Mouse (Mus musculus) intestine, embryonic 16.5 days (tissue): ENCODE measurements around the gene St7. TPM values are rescaled to one million over a fixed set of nuclear protein-coding genes. Genes with fewer than 3 reads are reported as not detected.

ENCODE experiments used
- ATAC-seq: fragments of 200-750 bp; cut with Nextera tagmentation; 2 replicates; pipeline ENCODE4 v1.8.0; 2017; ENCODE audit warnings: moderate TSS enrichment, moderate library complexity
- H3K27ac ChIP-seq: fragments of 300-500 bp; sonication (generic); 2 replicates; pipeline ENCODE4 v1.5.1; 2014; ENCODE audit warnings: mild to moderate bottlenecking, low read length
- H3K27me3 ChIP-seq: fragments of 300-500 bp; sonication (generic); replicated peaks from 2 replicates; pipeline ENCODE4 v1.6.1; 2014; ENCODE audit warnings: low read length, control low read depth, mixed read lengths; ENCODE audit not compliant: control insufficient read depth, insufficient read depth
- H3K36me3 ChIP-seq: fragments of 300-500 bp; sonication (generic); 2 replicates; pipeline ENCODE4 v1.6.1; 2014; ENCODE audit warnings: low read length, control low read depth; ENCODE audit not compliant: control insufficient read depth, insufficient read depth
- H3K4me1 ChIP-seq: fragments of 300-500 bp; sonication (generic); 2 replicates; pipeline ENCODE4 v1.6.1; 2014; ENCODE audit warnings: low read length, control low read depth, mixed read lengths; ENCODE audit not compliant: control insufficient read depth, insufficient read depth
- H3K4me2 ChIP-seq: fragments of 300-500 bp; sonication (generic); 2 replicates; pipeline ENCODE4 v1.6.1; 2014; ENCODE audit warnings: low read depth, low read length, control low read depth
- H3K4me3 ChIP-seq: fragments of 300-500 bp; sonication (generic); 2 replicates; pipeline ENCODE4 v1.5.1; 2014; ENCODE audit warnings: mild to moderate bottlenecking, low read length
- H3K9ac ChIP-seq: fragments of 300-500 bp; sonication (generic); 2 replicates; pipeline ENCODE4 v1.6.1; 2014; ENCODE audit warnings: low read depth, low read length
- H3K9me3 ChIP-seq: fragments of 300-500 bp; sonication (generic); 2 replicates; pipeline ENCODE4 v1.6.1; 2016; ENCODE audit warnings: low read length, control low read depth; ENCODE audit not compliant: control insufficient read depth
- WGBS: fragments of 180-500 bp; shearing (Covaris S2); extraction: QIAGEN DNeasy Blood & Tissue Kit; methylation state at CpG from one replicate; pipeline ENCODE4 v1.1.7; 2014; 5-methylcytosine and 5-hydroxymethylcytosine counted together
- polyA plus RNA-seq: library from polyadenylated mRNA; unstranded; fragments of >200 nt; fragmentation: Nextera tagmentation; extraction: Ambion mirVana; gene quantifications from 2 replicates; pipeline ENCODE4 v1.2.1, GENCODE M21; 2015

Gene St7
- polyA plus RNA-seq, 1 experiment from 2014 or later = 20.5 TPM

- Histone ChIP-seq H3K9ac (no peak overlapping the region), H3K27ac (no peak overlapping the region), H3K36me3 (no peaks in the 10 kb centered on the region), H3K9me3 (no peaks in the 10 kb centered on the region), H3K4me1 (no peaks in the 10 kb centered on the region), H3K27me3 (no peaks in the 10 kb centered on the region), H3K4me2 (no peak overlapping the region), H3K4me3 (no peak overlapping the region)
- 83% methylated on average over 2 of the region's 2 CpGs for WGBS
- no peak for ATAC-seq
Observed at GRCm38 (mm10) chr6:17912825-17913224, 220.1 kb downstream of the St7 start.

- Histone ChIP-seq H3K4me1 (no peaks in the 10 kb centered on the region), H3K9me3 (no peaks in the 10 kb centered on the region), H3K27me3 (no peaks in the 10 kb centered on the region), H3K4me3 (no peak overlapping the region), H3K36me3 (no peaks in the 10 kb centered on the region), H3K9ac (no peak overlapping the region), H3K4me2 (no peak overlapping the region), H3K27ac (no peak overlapping the region)
- ATAC-seq = no peak
- WGBS = 95% methylated on average over 1 of the region's 1 CpGs
Observed at GRCm38 (mm10) chr6:17913315-17913714, 220.6 kb downstream of the St7 start.

- 79% methylated on average over 3 of the region's 3 CpGs for WGBS
- no peak for ATAC-seq
- no peak overlapping the region for H3K9ac ChIP-seq
- no peak overlapping the region for H3K4me2 ChIP-seq
- no peaks in the 10 kb centered on the region for H3K9me3 ChIP-seq
- no peaks in the 10 kb centered on the region for H3K36me3 ChIP-seq
- no peaks in the 10 kb centered on the region for H3K4me1 ChIP-seq
- no peak overlapping the region for H3K27ac ChIP-seq
- no peaks in the 10 kb centered on the region for H3K27me3 ChIP-seq
- H3K4me3 ChIP-seq = no peak overlapping the region
Observed at GRCm38 (mm10) chr6:17914300-17914699, 221.6 kb downstream of the St7 start.

- 83% methylated on average over 4 of the region's 4 CpGs for WGBS
- H3K4me2 ChIP-seq = no peak overlapping the region
- no peak for ATAC-seq
- no peaks in the 10 kb centered on the region for H3K27me3 ChIP-seq
- H3K4me3 ChIP-seq = no peak overlapping the region
- no peaks in the 10 kb centered on the region for H3K4me1 ChIP-seq
- no peaks in the 10 kb centered on the region for H3K9me3 ChIP-seq
- H3K9ac ChIP-seq = no peak overlapping the region
- H3K27ac ChIP-seq = no peak overlapping the region
- no peaks in the 10 kb centered on the region for H3K36me3 ChIP-seq
Observed at GRCm38 (mm10) chr6:17917233-17917632, 224.5 kb downstream of the St7 start.

GRCm38 (mm10) chr6:17922180-17922579, 229.4 kb downstream of the St7 start:
- WGBS = 97% methylated on average over 1 of the region's 1 CpGs
- H3K4me1 ChIP-seq = no peaks in the 10 kb centered on the region
- H3K27me3 ChIP-seq = no peaks in the 10 kb centered on the region
- no peak overlapping the region for H3K4me2 ChIP-seq
- H3K9ac ChIP-seq = no peak overlapping the region
- no peaks in the 10 kb centered on the region for H3K36me3 ChIP-seq
- H3K9me3 ChIP-seq = no peaks in the 10 kb centered on the region
- no peak for ATAC-seq
- no peak overlapping the region for H3K4me3 ChIP-seq
- H3K27ac ChIP-seq = no peak overlapping the region

- WGBS = 79% methylated on average over 3 of the region's 3 CpGs
- H3K9ac ChIP-seq = no peak overlapping the region
- H3K4me1 ChIP-seq = no peaks in the 10 kb centered on the region
- no peak for ATAC-seq
- H3K4me3 ChIP-seq = no peak overlapping the region
- no peaks in the 10 kb centered on the region for H3K27me3 ChIP-seq
- no peaks in the 10 kb centered on the region for H3K9me3 ChIP-seq
- H3K36me3 ChIP-seq = no peaks in the 10 kb centered on the region
- no peak overlapping the region for H3K4me2 ChIP-seq
- no peak overlapping the region for H3K27ac ChIP-seq
Observed at GRCm38 (mm10) chr6:17922967-17923366, 230.2 kb downstream of the St7 start.

GRCm38 (mm10) chr6:17923370-17923769, 230.6 kb downstream of the St7 start:
- Histone ChIP-seq H3K9me3 (no peaks in the 10 kb centered on the region), H3K4me2 (no peak overlapping the region), H3K27ac (no peak overlapping the region), H3K9ac (no peak overlapping the region), H3K4me1 (no peaks in the 10 kb centered on the region), H3K36me3 (no peaks in the 10 kb centered on the region), H3K27me3 (no peaks in the 10 kb centered on the region), H3K4me3 (no peak overlapping the region)
- WGBS = 49% methylated on average over 3 of the region's 3 CpGs
- ATAC-seq = no peak

- H3K9ac ChIP-seq = no peak overlapping the region
- no peak overlapping the region for H3K4me2 ChIP-seq
- H3K27me3 ChIP-seq = no peaks in the 10 kb centered on the region
- no peak overlapping the region for H3K4me3 ChIP-seq
- no peak overlapping the region for H3K27ac ChIP-seq
- ATAC-seq = no peak
- 72% methylated on average over 10 of the region's 10 CpGs for WGBS
- no peaks in the 10 kb centered on the region for H3K9me3 ChIP-seq
- no peaks in the 10 kb centered on the region for H3K36me3 ChIP-seq
- H3K4me1 ChIP-seq = no peaks in the 10 kb centered on the region
Observed at GRCm38 (mm10) chr6:17923894-17924505, 231.3 kb downstream of the St7 start.

GRCm38 (mm10) chr6:17925267-17925666, 232.5 kb downstream of the St7 start:
- H3K9me3 ChIP-seq = no peaks in the 10 kb centered on the region
- 57% methylated on average over 4 of the region's 4 CpGs for WGBS

GRCm38 (mm10) chr6:17927746-17928145, 235.0 kb downstream of the St7 start:
- Histone ChIP-seq H3K27ac (no peak overlapping the region), H3K4me2 (no peak overlapping the region), H3K4me3 (no peak overlapping the region), H3K9ac (no peak overlapping the region), H3K4me1 (no peaks in the 10 kb centered on the region), H3K9me3 (no peaks in the 10 kb centered on the region), H3K36me3 (no peaks in the 10 kb centered on the region), H3K27me3 (no peaks in the 10 kb centered on the region)
- no peak for ATAC-seq
- 77% methylated on average over 11 of the region's 11 CpGs for WGBS

More at GRCm38 (mm10) chr6:17925267-17925666, 232.5 kb downstream of the St7 start:
- H3K4me3 ChIP-seq = no peak overlapping the region
- H3K27me3 ChIP-seq = no peaks in the 10 kb centered on the region
- H3K4me1 ChIP-seq = no peaks in the 10 kb centered on the region
- ATAC-seq = no peak
- no peak overlapping the region for H3K9ac ChIP-seq
- H3K27ac ChIP-seq = no peak overlapping the region
- no peak overlapping the region for H3K4me2 ChIP-seq
- H3K36me3 ChIP-seq = no peaks in the 10 kb centered on the region
